Mouse (Mus musculus) CH12.LX (cell line): ENCODE data around the gene Ccdc74a. TPM values are rescaled to one million over a fixed set of nuclear protein-coding genes. Genes with fewer than 3 reads are reported as not detected.

ENCODE experiments used
- DNase-seq: peaks from one replicate; pipeline ENCODE4 v3.0.0-alpha.2; 2013; ENCODE audit errors: extremely low read depth
- H3K27ac ChIP-seq: 2 replicates; pipeline ENCODE4 v1.5.1; 2012; ENCODE audit warnings: low read depth, mild to moderate bottlenecking, control low read depth, moderate library complexity; ENCODE audit not compliant: insufficient read depth
- H3K27me3 ChIP-seq: replicated peaks from 2 replicates; pipeline ENCODE3; 2012; ENCODE audit warnings: inconsistent platforms
- H3K36me3 ChIP-seq, 2 experiments: replicated peaks in 1 of 2; 2 replicates each; pipeline versions ENCODE3 to v1.6.1; 2012; ENCODE audit warnings: inconsistent platforms in 1 of 2, low read length in 1 of 2, mild to moderate bottlenecking in 1 of 2, mixed read lengths in 1 of 2, moderate library complexity in 1 of 2; ENCODE audit not compliant: control insufficient read depth in 1 of 2, insufficient read depth in 1 of 2
- H3K4me1 ChIP-seq, 2 experiments: 2 replicates each; pipeline ENCODE4 v1.6.1; 2012; ENCODE audit warnings: inconsistent platforms in 1 of 2, moderate library complexity in 1 of 2; ENCODE audit not compliant: insufficient read depth in 2 of 2, control insufficient read depth in 1 of 2
- H3K4me2 ChIP-seq: 2 replicates; pipeline ENCODE4 v1.6.1; 2012; ENCODE audit warnings: low read depth, mild to moderate bottlenecking, control low read depth; ENCODE audit not compliant: poor library complexity, insufficient read depth, severe bottlenecking
- H3K4me3 ChIP-seq, 3 experiments: fragments of 150-350 bp in 1 of 3; sonication (generic) in 1 of 3; replicated peaks in 1 of 3; 2 replicates each; pipeline versions ENCODE3 to v1.5.1; 2011 to 2012; ENCODE audit warnings: low read depth in 2 of 3, low read length in 2 of 3, mild to moderate bottlenecking in 2 of 3, moderate library complexity in 2 of 3, control low read depth in 1 of 3, improper control_type of control experiment in 1 of 3, inconsistent platforms in 1 of 3, mixed read lengths in 1 of 3; ENCODE audit not compliant: poor library complexity in 1 of 3
- H3K79me2 ChIP-seq: replicated peaks from 2 replicates; pipeline ENCODE4 v1.6.1; 2012; ENCODE audit warnings: mild to moderate bottlenecking, moderate library complexity; ENCODE audit not compliant: control insufficient read depth, poor library complexity, insufficient read depth, severe bottlenecking; ENCODE audit errors: extremely low read depth
- H3K9ac ChIP-seq: 2 replicates; pipeline ENCODE4 v1.6.1; 2012; ENCODE audit warnings: low read depth, mild to moderate bottlenecking, control low read depth, moderate library complexity; ENCODE audit not compliant: insufficient read depth
- H3K9me3 ChIP-seq: replicated peaks from 2 replicates; pipeline ENCODE3; 2012; ENCODE audit warnings: low read length, inconsistent platforms, mixed read lengths
- BHLHE40 ChIP-seq: IDR thresholded peaks from 2 replicates; pipeline ENCODE4 v1.6.1; 2011; ENCODE audit warnings: mild to moderate bottlenecking, low read depth, low read length, improper control_type of control experiment
- CHD1 ChIP-seq: IDR thresholded peaks from 2 replicates; pipeline ENCODE4 v1.6.1; 2012; ENCODE audit warnings: low read depth, low read length, improper control_type of control experiment, inconsistent platforms
- CTCF ChIP-seq, 2 experiments: IDR thresholded peaks in 1 of 2; conservative IDR thresholded peaks in 1 of 2; 2 replicates each; pipeline ENCODE4 v1.5.1; 2011 to 2012; ENCODE audit warnings: low read depth in 2 of 2, low read length in 2 of 2, improper control_type of control experiment in 1 of 2, inconsistent platforms in 1 of 2, mild to moderate bottlenecking in 1 of 2, moderate library complexity in 1 of 2
- E2F4 ChIP-seq: IDR thresholded peaks from 2 replicates; pipeline ENCODE4 v1.6.1; 2011; ENCODE audit warnings: low read depth, low read length, improper control_type of control experiment; ENCODE audit not compliant: insufficient replicate concordance
- ELF1 ChIP-seq: IDR thresholded peaks from 2 replicates; pipeline ENCODE4 v1.6.1; 2014; ENCODE audit warnings: low read depth, mild to moderate bottlenecking, inconsistent platforms, low read length, improper control_type of control experiment
- HCFC1 ChIP-seq: IDR thresholded peaks from 2 replicates; pipeline ENCODE4 v1.6.1; 2012; ENCODE audit warnings: low read depth, mild to moderate bottlenecking, inconsistent platforms, low read length, improper control_type of control experiment
- IRF4 ChIP-seq: IDR thresholded peaks from 2 replicates; pipeline ENCODE4 v1.6.1; 2014; ENCODE audit warnings: low read depth, mild to moderate bottlenecking, inconsistent platforms, low read length, improper control_type of control experiment
- JUND ChIP-seq: conservative IDR thresholded peaks from 2 replicates; pipeline ENCODE4 v1.6.1; 2011; ENCODE audit warnings: low read depth, low read length, improper control_type of control experiment
- KAT2A ChIP-seq: IDR thresholded peaks from 2 replicates; pipeline ENCODE4 v1.6.1; 2012; ENCODE audit warnings: low read length, improper control_type of control experiment, inconsistent platforms; ENCODE audit not compliant: insufficient replicate concordance
- MAFK ChIP-seq: IDR thresholded peaks from 2 replicates; pipeline ENCODE4 v1.6.1; 2011; ENCODE audit warnings: low read length, improper control_type of control experiment; ENCODE audit not compliant: insufficient replicate concordance
- MAX ChIP-seq: IDR thresholded peaks from 2 replicates; pipeline ENCODE4 v1.6.1; 2011; ENCODE audit warnings: low read length, improper control_type of control experiment
- MEF2A ChIP-seq: IDR thresholded peaks from 2 replicates; pipeline ENCODE4 v1.6.1; 2014; ENCODE audit warnings: low read depth, mild to moderate bottlenecking, inconsistent platforms, low read length, improper control_type of control experiment, borderline replicate concordance
- MYC ChIP-seq: IDR thresholded peaks from 2 replicates; pipeline ENCODE4 v1.6.1; 2011; ENCODE audit warnings: low read depth, mild to moderate bottlenecking, improper control_type of control experiment, low read length
- NRF1 ChIP-seq: IDR thresholded peaks from 2 replicates; pipeline ENCODE4 v1.6.1; 2014; ENCODE audit warnings: low read depth, mild to moderate bottlenecking, inconsistent platforms, low read length, improper control_type of control experiment, moderate library complexity
- PAX5 ChIP-seq: IDR thresholded peaks from 2 replicates; pipeline ENCODE4 v1.6.1; 2012; ENCODE audit warnings: low read length, inconsistent platforms, mixed read lengths
- POLR2A ChIP-seq: IDR thresholded peaks from 2 replicates; pipeline ENCODE4 v1.6.1; 2011; ENCODE audit warnings: low read depth, mild to moderate bottlenecking, improper control_type of control experiment, low read length
- SIN3A ChIP-seq: IDR thresholded peaks from 2 replicates; pipeline ENCODE4 v1.6.1; 2012; ENCODE audit warnings: low read length, improper control_type of control experiment, inconsistent platforms
- SMC3 ChIP-seq: IDR thresholded peaks from 2 replicates; pipeline ENCODE4 v1.6.1; 2011; ENCODE audit warnings: low read depth, low read length, improper control_type of control experiment
- TBP ChIP-seq: conservative IDR thresholded peaks from 2 replicates; pipeline ENCODE4 v1.6.1; 2011; ENCODE audit warnings: low read depth, low read length, improper control_type of control experiment
- UBTF ChIP-seq: IDR thresholded peaks from 2 replicates; pipeline ENCODE4 v1.6.1; 2012; ENCODE audit warnings: low read depth, mild to moderate bottlenecking, inconsistent platforms, low read length, improper control_type of control experiment, moderate library complexity
- ZMIZ1 ChIP-seq: IDR thresholded peaks from 2 replicates; pipeline ENCODE4 v1.6.1; 2012; ENCODE audit warnings: low read depth, mild to moderate bottlenecking, inconsistent platforms, low read length, improper control_type of control experiment
- dilution Hi-C: fragments of 300-500 bp; cut with MboI; formaldehyde crosslinking; loops from 2 replicates; pipeline ENCODE4 v1.14.3; 2020; ENCODE audit warnings: low sequenced_read_pairs; ENCODE audit not compliant: extremely low pct_unique_long_range_greater_than_20kb, extremely low pct_ligation_motif_present
- in situ Hi-C: fragments of 300-500 bp; cut with MboI; formaldehyde crosslinking; loops from 3 replicates; pipeline ENCODE4 v1.14.3; 2019; ENCODE audit warnings: low sequenced_read_pairs, low pct_ligation_motif_present, low pct_unique_long_range_greater_than_20kb, mixed read lengths
- polyA plus RNA-seq: library from polyadenylated mRNA; unstranded; fragments of >175 nt; gene quantifications from 2 replicates; pipeline ENCODE4 v1.2.1, GENCODE M21; 2012; ENCODE audit warnings: low read depth; ENCODE audit not compliant: insufficient read length
- total RNA-seq, 2 experiments: library from RNA; depleted of rRNA; stranded (reverse); fragments of 300-350 nt in 1 of 2; fragments of >200 nt in 1 of 2; gene quantifications; 2 replicates each; pipeline ENCODE4 v1.2.3; 2012 to 2014

The Ccdc74a gene
- total and polyA plus RNA-seq, 3 experiments, result 2.0 TPM; not detected in 2

GRCm38 (mm10) chr16:17604941-17605340 lies 41.3 kb upstream of the Ccdc74a start:
- no peak overlapping the region for H3K27ac ChIP-seq
- dilution Hi-C loops, result no loop called here
- no peak for DNase-seq
- peaks cover 16% of the 10 kb centered on the region for H3K9me3 ChIP-seq
- no peak overlapping the region for H3K4me3 ChIP-seq
- no peaks in the 10 kb centered on the region for H3K79me2 ChIP-seq
- TF ChIP-seq CHD1 (no peak), SIN3A (no peak), MYC (no peak), BHLHE40 (no peak), TBP (no peak), ELF1 (no peak), PAX5 (no peak), MEF2A (no peak), ZMIZ1 (no peak), CTCF (conservative IDR thresholded peaks at IDR 0.05 in 1 of 2, IDR thresholded peaks at IDR 0.05 in 1 of 2; ENCODE audit: low read depth in 2 of 2, low read length in 2 of 2) (no peak), E2F4 (no peak), SMC3 (no peak), POLR2A (no peak)
- TF ChIP-seq, all 38 proteins: peak for 0
- H3K4me2 ChIP-seq, result no peak overlapping the region
- H3K4me1 ChIP-seq, result 0 out of 4 replicates have a peak, but pooled peaks cover 0 to 4% of the 10 kb centered on the region in 2 experiments
- no peaks in the 10 kb centered on the region for H3K36me3 ChIP-seq
- in situ Hi-C loops, result no loop called here
- peaks cover 26% of the 10 kb centered on the region for H3K27me3 ChIP-seq
- no peak overlapping the region for H3K9ac ChIP-seq

DNA sequence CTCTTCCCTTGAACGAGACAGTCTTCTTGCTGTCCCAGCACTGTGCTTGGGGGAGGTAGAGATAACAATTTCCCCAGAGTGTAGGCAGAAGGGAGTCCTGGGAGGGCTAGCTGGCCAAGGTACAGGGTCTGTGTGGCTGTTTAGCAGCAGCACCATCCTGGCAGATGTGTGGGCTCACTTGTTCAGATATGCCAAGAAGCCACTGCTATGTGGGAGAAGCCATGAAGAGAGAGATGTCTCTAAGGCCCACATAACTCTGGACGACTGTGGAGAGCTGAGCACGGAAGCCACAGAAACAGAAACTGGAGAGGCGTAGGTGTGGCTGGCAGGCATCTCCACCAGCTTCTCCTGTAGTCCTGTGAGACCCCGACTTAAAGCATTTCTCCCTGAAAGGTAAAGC lies 40.6 kb upstream of the Ccdc74a start:
- H3K9me3 ChIP-seq, result peaks cover 22% of the 10 kb centered on the region
- in situ Hi-C loops, result no loop called here
- peaks cover 26% of the 10 kb centered on the region for H3K27me3 ChIP-seq
- H3K79me2 ChIP-seq, result no peaks in the 10 kb centered on the region
- H3K36me3 ChIP-seq, result no peaks in the 10 kb centered on the region
- dilution Hi-C loops, result no loop called here
- TF ChIP-seq MAFK, result no peak
- TF ChIP-seq KAT2A, result no peak
- no peak for TF ChIP-seq HCFC1
- TF ChIP-seq NRF1, result no peak
- no peak for TF ChIP-seq JUND
- TF ChIP-seq UBTF, result no peak
- TF ChIP-seq IRF4, result no peak
- TF ChIP-seq SIN3A, result no peak
- TF ChIP-seq MAX, result no peak
- no peak overlapping the region for H3K4me3 ChIP-seq
- no peak overlapping the region for H3K4me2 ChIP-seq
- no peak overlapping the region for H3K9ac ChIP-seq
- no peak for DNase-seq
- H3K4me1 ChIP-seq, result 0 out of 4 replicates have a peak, but pooled peaks cover 0 to 4% of the 10 kb centered on the region in 2 experiments
- no peak overlapping the region for H3K27ac ChIP-seq
